Mouse (Mus musculus) naive thymus-derived CD4-positive, alpha-beta T cell, adult 2 months (primary cell): Measurements from ENCODE around the gene Gm4744.
"Not testable (repeated sequence)": the region's sequence is repeated elsewhere in the genome, so short reads cannot be mapped to it uniquely, and the experiment has no call there.

Source experiments
- DNase-seq: peaks from one replicate; pipeline ENCODE4 v3.0.0-alpha.2; 2011; ENCODE audit warnings: low read depth

The Gm4744 gene

DNA sequence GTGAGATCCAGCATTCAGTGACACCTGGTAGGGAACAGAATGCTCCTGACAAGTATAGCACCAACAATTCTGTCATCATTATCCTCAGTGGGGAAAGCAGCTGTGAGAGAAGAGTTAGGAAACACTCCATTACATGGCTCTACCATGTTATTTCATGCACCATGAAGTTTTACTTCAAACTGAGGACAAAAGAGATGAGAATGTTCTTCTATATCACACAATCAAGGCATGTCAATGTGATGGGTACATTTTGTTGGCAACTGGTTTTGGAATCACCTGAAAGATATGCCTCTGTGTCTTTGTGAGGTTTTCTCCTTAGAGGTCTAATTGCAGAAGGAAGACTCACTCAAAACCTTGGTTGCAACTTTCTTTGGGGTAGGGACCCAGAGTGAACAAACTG is at the start of gene Gm4744:
Gene Gm4744, minus strand, starts transcription at position 101 of the 400 bp plus-strand sequence.
- no peak for DNase-seq

DNA sequence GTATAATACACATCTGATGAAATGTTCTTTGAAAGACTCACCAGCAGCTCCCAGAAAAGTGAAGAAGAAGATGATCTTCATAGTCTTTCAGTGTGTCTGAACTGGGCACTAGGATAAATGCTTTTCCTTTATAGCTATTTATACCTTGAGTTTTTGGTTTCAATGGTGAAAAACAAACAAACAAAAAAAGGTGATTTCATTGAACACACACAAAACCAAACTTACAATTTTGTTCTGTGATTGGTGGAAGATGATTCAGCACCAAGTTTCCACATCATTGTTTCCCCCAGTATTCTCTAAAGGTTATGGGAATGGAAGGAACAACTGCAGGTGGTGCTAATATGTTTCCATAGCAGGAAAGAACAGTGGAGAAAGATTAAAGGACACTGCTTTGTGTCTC is 47.7 kb upstream of the Gm4744 start, which contains the start of gene Gm2663:
Gene Gm2663, minus strand, starts transcription at position 101 of the 400 bp plus-strand sequence.
- DNase-seq, result not testable (repeated sequence)

DNA sequence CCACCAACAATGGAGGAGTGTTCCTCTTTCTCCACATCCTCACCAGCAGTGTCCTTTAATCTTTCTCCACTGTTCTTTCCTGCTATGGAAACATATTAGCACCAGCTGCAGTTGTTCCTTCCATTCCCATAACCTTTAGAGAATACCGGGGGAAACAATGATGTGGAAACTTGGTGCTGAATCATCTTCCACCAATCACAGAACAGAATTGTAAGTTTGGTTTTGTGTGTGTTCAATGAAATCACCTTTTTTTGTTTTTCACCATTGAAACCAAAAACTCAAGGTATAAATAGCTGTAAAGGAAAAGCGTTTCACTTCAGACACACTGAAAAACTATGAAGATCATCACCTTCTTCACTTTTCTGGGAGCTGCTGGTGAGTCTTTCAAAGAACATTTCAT is 12.8 kb upstream of the Gm4744 start, which contains the start of gene 1810009J06Rik:
Gene 1810009J06Rik, plus strand, starts transcription at position 301 of the 400 bp plus-strand sequence.
- DNase-seq, result not testable (repeated sequence)

DNA sequence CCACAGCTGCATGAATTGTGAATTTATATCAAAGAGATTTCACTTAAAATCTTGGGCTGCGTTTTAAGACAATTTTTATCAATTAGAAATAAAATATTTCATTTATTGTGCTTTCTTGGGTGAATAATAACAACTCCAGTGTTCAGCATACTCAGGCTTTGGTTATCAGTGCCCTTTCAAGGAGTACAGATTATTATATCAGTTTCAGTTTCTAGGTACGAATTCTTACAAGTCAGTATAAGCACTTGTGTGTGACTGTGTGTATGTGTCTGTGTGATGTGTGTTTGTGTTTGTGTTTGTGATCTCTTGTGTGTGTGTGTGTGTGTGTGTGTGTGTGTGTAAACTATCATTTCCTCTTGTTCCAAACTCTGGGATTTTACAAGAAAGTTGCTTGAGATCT is 2.0 kb upstream of the Gm4744 start:
- DNase-seq, result no peak

DNA sequence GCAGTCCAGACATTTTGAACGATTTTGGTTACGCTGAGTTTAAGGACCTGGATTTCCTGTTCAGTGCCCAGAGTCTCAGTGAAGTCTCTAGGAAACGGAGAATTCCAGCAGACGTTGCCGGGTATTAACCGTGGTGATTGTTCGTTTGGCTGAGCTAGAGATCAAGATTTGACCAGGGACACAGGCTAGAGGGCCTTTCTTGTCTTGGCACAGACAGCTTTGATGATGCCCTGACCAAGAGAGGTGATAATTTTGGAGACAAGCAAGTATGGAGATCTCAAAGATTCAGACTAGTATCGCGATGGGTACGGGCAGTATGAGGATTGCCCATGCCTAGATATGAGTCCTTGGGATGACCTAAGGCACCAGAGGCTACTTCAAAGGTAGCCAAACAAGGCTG is 11.2 kb downstream of the Gm4744 start, which contains the start of gene 1700074P13Rik:
Gene 1700074P13Rik, minus strand, starts transcription at position 101 of the 400 bp plus-strand sequence.
- DNase-seq, result no peak

DNA sequence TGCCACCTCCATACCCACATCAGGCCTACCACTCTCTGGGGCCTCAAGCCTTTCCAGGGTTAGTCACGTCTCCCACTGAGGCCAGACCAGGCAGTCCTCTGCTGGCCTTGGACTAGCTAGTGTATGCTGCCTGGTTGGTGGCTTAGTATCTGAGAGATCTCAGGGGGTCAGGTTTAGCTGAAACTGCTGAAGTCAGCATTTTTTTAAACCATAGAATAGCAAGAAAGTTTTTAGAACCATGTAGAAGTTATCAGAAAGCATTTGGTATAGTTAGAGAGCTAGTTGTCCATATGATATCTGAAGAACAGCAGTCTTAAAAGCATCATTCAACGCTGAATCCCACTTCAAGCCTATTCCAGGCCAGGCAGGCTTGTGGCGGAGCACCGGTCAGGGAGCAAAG is 31.7 kb downstream of the Gm4744 start:
- DNase-seq, result no peak

DNA sequence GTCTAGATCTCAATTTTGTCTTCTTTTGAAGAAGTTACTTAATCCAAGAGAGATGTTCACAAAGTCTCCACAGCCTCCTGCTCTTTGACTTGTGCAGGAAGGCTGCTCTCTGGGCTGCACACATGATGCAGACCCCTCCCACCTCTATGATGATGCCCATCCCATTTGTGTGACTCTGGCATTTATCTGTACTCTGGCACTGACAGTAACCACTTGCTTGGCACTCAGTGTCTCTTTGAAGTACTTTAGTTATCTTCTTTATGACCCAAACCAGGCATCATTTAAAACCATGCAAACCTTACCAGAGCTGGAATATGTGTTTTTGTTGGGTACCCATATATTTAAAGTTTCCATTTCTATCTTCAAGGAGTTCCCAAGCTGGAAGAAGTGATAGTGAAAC is 51.4 kb downstream of the Gm4744 start, which contains the start of gene Prss58:
Gene Prss58, minus strand, starts transcription at position 101 of the 400 bp plus-strand sequence.
- DNase-seq, result no peak
